Mouse (Mus musculus) embryo, embryonic 10 days (tissue): Measurements from ENCODE around the gene Gpsm3.

ENCODE experiments used
- DNase-seq: peaks from one replicate; pipeline ENCODE4 v3.0.0-alpha.2; 2015; ENCODE audit warnings: low spot score

Gpsm3 gene

DNA sequence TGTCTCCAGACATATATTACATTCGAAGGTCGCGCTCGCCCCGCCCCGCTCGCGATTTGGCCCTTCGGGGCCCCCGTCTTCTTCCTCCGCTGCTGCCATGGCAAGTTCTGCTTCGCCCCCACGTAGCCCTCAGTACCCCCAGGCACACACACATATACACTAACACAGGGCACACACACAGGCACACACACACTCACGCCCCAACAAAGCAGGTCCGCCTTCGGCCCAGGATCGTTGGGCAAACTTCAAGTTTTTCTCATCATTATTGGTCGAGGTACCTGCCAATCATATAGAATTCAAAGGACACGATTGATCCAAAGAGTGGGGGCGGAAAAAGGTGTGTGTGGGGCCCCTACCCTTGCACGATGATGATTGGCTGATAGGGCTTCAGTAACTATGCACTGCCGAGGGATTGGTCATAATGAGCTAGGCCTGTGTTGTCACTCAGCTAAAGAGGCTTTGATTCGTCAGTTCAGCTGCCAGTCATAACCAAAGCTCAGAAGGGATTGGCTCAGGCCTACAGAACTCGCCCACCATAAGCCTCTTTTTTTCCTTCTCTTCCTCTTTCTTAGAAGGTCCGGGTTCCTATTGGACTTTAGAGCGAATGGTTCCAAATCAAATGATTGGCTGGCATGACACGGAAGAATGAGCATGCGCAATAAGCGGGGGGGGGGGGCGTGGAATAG is 13.9 kb downstream of the Gpsm3 start, which contains the start of gene Rnf5:
TSS of gene Rnf5 (minus strand) at position 316 of the 686 bp plus-strand sequence.
- peak; percentile 100 for DNase-seq

- peak; percentile 99 for DNase-seq
Measured at GRCm38 (mm10) chr17:34604061-34604508, 14.5 kb downstream of the Gpsm3 start, which contains the start of gene Agpat1. Agpat1 (plus strand) TSS chr17:34604262.

- no peak for DNase-seq
Measured at GRCm38 (mm10) chr17:34604511-34605237, 15.1 kb downstream of the Gpsm3 start.

DNA sequence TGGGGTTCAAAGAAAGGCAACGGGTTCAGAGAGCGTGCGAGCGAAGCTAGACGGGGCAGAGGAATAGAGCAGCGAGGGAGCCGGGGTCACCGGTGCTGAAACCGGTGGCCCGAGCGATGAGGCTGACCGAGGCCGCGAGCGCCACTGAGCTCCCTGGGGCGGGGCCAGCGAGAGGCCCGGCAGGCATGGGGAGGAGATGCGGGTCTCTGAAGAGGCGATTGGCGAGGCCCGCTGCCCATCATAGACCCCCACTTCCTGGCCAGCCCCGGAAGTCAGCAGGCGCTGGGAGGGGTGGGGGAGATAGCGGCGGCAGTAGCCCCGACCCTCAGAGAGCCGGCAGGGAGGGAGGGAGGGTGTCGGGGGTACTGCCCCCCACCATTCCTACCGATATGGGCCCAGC is 16.0 kb downstream of the Gpsm3 start:
- DNase-seq: peak; percentile 95

DNA sequence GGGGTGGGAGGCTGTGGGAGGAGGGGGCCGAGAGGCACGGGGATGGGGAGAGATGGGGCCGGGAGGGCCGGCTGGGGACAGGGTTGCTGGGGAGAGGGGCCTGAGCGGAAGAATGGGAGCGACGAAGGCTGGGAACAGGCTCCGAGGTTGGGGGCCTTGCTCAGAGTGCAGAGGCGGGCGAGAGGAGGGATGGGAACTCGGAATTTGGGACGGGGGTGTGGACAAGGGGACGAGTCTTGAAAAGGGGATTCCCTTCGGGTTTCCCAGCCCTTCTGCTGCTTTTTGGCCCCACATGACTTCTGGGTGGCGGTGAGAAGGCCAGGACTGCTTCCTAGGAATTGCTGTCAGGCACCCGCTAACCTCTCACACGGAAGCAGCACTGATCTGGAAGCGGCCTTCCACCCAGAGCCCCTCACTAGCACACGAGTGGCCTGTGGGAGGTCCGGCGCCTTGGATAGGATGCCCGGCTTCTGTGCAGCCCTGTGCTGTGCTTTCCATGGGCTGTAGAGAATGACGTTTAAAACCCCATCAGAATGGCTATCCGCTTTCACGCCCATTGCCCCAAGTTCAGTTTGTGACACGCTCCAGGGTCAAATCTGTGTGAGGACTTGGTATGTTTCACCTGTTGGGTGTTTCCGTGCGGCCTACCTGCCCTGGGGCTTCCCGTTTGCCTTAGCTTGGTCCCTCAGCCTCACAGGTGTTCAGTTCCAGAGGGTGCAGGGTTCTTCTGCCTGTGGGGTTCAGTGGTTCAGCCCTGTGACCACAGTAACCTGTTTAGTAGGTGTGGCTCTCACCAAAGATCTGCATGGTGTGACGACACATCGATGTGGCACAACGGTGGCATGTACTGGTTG is 16.8 kb downstream of the Gpsm3 start:
- DNase-seq: no peak

DNA sequence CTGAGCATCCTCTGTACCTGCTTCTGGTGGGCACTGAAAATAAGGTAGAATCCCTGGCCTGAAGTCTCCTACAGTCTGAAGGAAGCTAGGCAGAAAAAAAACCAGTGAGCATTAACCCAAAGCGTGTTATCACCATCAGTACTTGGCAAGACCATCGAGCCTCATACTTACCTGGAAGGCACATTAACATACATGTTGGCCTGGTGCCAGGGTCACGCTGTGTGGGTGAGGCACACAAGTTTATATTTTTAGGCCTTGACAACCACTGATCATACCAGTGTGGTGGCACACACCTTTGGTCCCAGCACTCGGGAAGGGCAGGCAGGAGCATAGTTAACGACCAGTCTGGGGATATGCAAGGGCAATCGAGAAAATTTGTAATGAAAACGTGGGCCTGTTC is 18.4 kb downstream of the Gpsm3 start:
- no peak for DNase-seq

GRCm38 (mm10) chr17:34611050-34611449 is 21.4 kb downstream of the Gpsm3 start:
- DNase-seq: no peak

- DNase-seq: no peak
Measured at GRCm38 (mm10) chr17:34613054-34613645, 23.5 kb downstream of the Gpsm3 start.

GRCm38 (mm10) chr17:34613830-34614229 is 24.2 kb downstream of the Gpsm3 start:
- DNase-seq: no peak

- no peak for DNase-seq
Measured at GRCm38 (mm10) chr17:34615871-34616270, 26.3 kb downstream of the Gpsm3 start, which contains the start of gene Egfl8. Egfl8 (minus strand) TSS chr17:34615971.

- peak; percentile 83 for DNase-seq
Measured at GRCm38 (mm10) chr17:34618999-34619398, 29.4 kb downstream of the Gpsm3 start.

DNA sequence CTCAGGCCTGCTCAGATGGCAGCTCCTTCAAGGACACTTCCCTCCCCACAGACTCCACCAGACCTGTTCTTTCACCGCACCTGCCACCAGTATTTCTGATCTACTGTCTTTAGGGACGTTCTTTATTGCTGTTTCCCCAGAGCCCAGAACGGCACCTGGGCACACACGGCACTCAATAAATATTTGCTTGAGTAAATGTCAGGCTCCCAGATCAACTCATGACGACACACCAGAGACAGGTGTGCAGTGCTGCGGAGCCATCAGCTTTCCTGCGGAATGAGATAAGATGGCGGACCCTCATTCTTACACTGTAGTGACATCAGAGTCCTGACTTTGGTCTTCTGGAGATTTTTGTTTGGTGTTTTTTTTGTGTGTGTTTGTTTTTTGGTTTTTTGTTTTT is 31.4 kb downstream of the Gpsm3 start:
- no peak for DNase-seq

- DNase-seq: no peak
Measured at GRCm38 (mm10) chr17:34623161-34623560, 33.6 kb downstream of the Gpsm3 start.

- DNase-seq: no peak
Measured at GRCm38 (mm10) chr17:34624981-34625380, 35.4 kb downstream of the Gpsm3 start.

- no peak for DNase-seq
Measured at GRCm38 (mm10) chr17:34626062-34626772, 36.6 kb downstream of the Gpsm3 start.

DNA sequence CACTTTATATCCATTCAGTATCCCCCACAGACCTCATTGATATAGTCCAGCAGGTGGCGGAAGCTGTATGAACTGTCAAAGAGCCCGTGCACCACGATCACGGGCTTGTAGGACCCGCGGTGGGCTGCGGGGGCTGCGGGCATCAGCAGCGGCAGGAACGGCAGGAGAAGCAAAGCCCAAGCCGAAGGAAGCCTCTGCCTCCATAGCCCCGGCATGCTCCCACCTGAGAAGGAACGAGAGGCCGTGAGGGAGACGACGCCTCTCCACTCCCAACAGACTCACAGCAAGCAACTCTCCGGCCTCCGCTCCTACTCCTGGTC is 37.1 kb downstream of the Gpsm3 start:
- DNase-seq: peak; percentile 73

DNA sequence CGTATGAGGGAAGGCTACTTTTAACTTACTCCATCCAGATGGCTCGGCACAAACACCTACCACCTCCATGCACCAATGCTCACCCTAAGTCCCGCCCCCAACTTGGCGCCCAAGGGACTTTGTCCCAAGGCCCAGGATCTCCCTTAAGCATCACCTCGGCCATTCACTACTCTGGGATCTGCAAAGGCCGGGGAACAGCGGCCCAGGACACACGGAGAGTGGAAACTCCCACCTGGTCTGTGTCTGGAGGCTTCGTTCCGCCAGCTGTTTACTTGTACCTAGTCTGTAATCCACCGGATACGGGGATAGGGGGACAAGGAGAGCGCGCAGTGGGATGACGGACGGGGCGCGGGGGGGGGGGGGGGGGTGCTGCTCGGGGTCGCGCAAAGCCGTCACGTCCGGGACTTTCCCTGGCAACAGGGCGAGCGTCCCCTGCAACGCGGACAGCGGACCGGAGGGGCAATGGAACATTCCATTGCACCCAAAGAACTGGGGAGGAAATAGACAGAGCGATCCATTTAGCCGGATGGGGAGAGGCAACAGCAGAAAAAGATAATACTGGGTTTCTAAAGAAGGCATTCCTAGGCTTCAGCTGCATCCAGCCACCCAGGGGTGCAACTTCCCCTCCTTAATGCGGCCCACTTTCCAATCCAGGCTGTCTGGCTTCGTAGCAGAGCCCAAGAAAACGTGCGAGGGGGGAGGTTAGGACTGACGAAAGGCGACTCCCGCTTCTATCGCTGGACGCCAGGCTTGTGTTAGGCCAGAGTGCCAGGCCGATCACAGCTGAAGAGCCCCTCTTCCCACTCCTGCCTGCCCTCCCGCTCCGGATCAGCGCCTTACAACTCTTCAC is 37.7 kb downstream of the Gpsm3 start:
- DNase-seq: peak; percentile 95

GRCm38 (mm10) chr17:34627943-34628643 is 38.5 kb downstream of the Gpsm3 start, which contains the start of gene Ppt2:
Ppt2 (minus strand) TSS chr17:34628510.
- peak; percentile 39 for DNase-seq

DNA sequence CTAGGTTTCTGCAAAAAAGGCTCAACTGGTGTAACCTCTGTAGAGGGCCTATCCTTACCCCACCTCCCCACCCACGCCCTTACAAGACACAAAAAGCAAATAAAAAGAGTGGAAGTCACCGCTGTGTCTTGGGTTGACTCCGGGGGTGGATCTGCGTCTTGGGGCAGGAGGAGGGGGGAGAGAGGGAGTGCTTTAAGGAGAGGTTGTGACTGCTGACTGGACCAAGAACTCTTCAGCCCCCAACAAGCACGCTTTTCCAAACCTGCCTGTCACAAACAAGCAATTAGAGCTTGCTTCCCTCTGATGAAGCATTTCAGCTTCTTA is 39.0 kb downstream of the Gpsm3 start:
- DNase-seq: no peak

DNA sequence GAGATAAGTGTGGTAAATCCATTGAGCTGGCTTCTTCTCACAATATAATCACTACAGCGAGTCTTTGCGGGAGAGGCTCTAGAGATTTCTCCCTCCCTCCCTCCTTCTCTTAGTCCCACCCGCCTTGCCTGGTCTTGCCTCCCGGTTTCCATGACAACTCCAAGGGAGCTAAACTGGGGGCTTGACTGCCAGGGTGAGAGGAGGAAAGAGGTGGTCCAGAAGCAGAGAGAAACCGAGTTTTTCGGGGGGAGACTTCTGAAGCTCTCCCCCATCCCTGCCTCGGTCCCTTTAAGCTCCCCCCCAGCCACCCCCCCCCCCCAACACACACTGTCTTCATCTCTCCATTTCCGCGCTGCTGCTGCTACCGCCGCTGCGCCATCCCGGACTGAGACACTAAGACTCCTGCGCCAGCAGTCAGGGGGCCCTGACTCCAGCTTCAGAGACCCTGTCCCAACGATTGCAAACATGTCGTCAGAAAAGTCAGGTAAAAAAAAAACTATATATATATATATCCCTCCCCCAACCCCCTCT is 39.7 kb downstream of the Gpsm3 start, which contains the start of gene Prrt1:
TSS of gene Prrt1 (plus strand) at position 313 of the 531 bp plus-strand sequence.
- DNase-seq: peak; percentile 71
